ENCODE assay signal across 8 mouse cellular contexts in the genomic region with DNA sequence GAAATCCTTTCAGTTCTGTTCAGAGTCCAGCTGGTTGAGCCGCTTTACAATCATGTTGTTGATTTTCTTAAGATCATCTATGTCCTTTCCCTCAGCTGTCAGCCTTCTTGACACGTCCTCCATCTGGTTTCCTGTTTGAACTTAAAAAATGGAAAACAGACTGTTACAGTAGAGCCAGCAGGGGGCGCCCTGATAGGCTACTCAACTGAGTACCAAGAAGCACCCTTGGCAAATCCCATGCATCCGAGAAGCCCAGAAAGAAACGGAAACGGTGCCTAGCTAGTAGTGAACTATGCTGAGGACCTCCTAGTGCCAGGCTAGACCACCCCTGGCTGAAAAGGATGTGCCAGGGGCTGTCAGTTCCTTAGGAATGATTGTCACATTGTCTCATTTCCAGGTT. TPM values are rescaled to one million over a fixed set of nuclear protein-coding genes. Genes with fewer than 3 reads are reported as not detected.
A peak's percentile ranks its signal among the peaks of the same experiment; 100 is the strongest.
DNase-seq lines count a peak whose midpoint lies in the region; ATAC-seq and TF ChIP-seq lines count a peak whose summit lies in the region.
"Had no signal": no experiment of that assay in that cellular context is flagged by ENCODE, and none has a peak within 500 bp of the region (broad histone marks: within the 10 kb centered on the region; RNA-seq: fewer than 3 reads in every experiment).

No protein-coding gene starts in this region.

- TF ChIP-seq EP300 in CH12.LX (IDR thresholded peaks at IDR 0.05; ENCODE audit: low read length), result no peak

- H3K36me3 ChIP-seq in intestine, postnatal 0 days (ENCODE audit: control insufficient read depth, insufficient read depth), result no peaks in the 10 kb centered on the region
- no peaks in the 10 kb centered on the region for H3K36me3 ChIP-seq in intestine, embryonic 15.5 days
- H3K36me3 ChIP-seq in CH12.LX (replicated peaks in 1 of 2; ENCODE audit: control insufficient read depth in 1 of 2, insufficient read depth in 1 of 2, low read length in 1 of 2), result no peaks in the 10 kb centered on the region
- H3K36me3 ChIP-seq: limb, embryonic 15.5 days had no signal

- no peak overlapping the region for H3K27ac ChIP-seq in intestine, postnatal 0 days (ENCODE audit: low read depth, low read length)
- H3K27ac ChIP-seq in intestine, embryonic 15.5 days, result no peak overlapping the region
- H3K27ac ChIP-seq in CH12.LX (ENCODE audit: insufficient read depth, low read depth), result no peak overlapping the region
- H3K27ac ChIP-seq: limb, embryonic 15.5 days had no signal

- no peaks in the 10 kb centered on the region for H3K79me2 ChIP-seq in CH12.LX (replicated peaks; ENCODE audit: control insufficient read depth, extremely low read depth, insufficient read depth, poor library complexity, severe bottlenecking)

- no peak overlapping the region for H3K4me2 ChIP-seq in intestine, postnatal 0 days (replicated peaks; ENCODE audit: low read depth)
- no peak overlapping the region for H3K4me2 ChIP-seq in intestine, embryonic 15.5 days (replicated peaks)
- no peak overlapping the region; the same call in 1 of the 2 replicates for H3K4me2 ChIP-seq in CH12.LX (ENCODE audit: insufficient read depth, low read depth, poor library complexity, severe bottlenecking)
- H3K4me2 ChIP-seq: limb, embryonic 15.5 days had no signal

- no peaks in the 10 kb centered on the region for H3K4me1 ChIP-seq in intestine, postnatal 0 days (replicated peaks; ENCODE audit: control insufficient read depth, insufficient read depth, low read length)
- H3K4me1 ChIP-seq in intestine, embryonic 15.5 days (replicated peaks), result no peaks in the 10 kb centered on the region
- H3K4me1 ChIP-seq in CH12.LX (ENCODE audit: control insufficient read depth in 1 of 2, insufficient read depth in 2 of 2), result no peaks in the 10 kb centered on the region
- H3K4me1 ChIP-seq: limb, embryonic 15.5 days had no signal

- TF ChIP-seq CTCF in intestine, postnatal 0 days (IDR thresholded peaks at IDR 0.05; ENCODE audit: low read depth), result peak; percentile 64
- TF ChIP-seq CTCF in CH12.LX (conservative IDR thresholded peaks at IDR 0.05 in 1 of 2, IDR thresholded peaks at IDR 0.05 in 1 of 2; ENCODE audit: low read depth in 2 of 2, low read length in 2 of 2), result peak; percentile 49 to 77; a peak in 3 of 4 replicates

- no peaks in the 10 kb centered on the region for H3K27me3 ChIP-seq in intestine, postnatal 0 days (replicated peaks; ENCODE audit: control insufficient read depth, insufficient read depth, low read length)
- H3K27me3 ChIP-seq in intestine, embryonic 15.5 days (replicated peaks), result no peaks in the 10 kb centered on the region
- no peaks in the 10 kb centered on the region for H3K27me3 ChIP-seq in CH12.LX (replicated peaks)
- H3K27me3 ChIP-seq: limb, embryonic 15.5 days had no signal

- in situ Hi-C loops in CH12.LX (cut with MboI; ENCODE audit: low pct_ligation_motif_present, low pct_unique_long_range_greater_than_20kb, low sequenced_read_pairs), result loop anchor here (5.0 kb wide), 1 partner anchor 650 kb away; no protein-coding TSS in a partner anchor

- H3K4me3 ChIP-seq in intestine, postnatal 0 days (ENCODE audit: low read depth, low read length), result no peak overlapping the region
- H3K4me3 ChIP-seq in intestine, embryonic 15.5 days (replicated peaks), result no peak overlapping the region
- no peak overlapping the region for H3K4me3 ChIP-seq in CH12.LX (replicated peaks in 1 of 3; ENCODE audit: low read depth in 2 of 3, low read length in 2 of 3, poor library complexity in 1 of 3)
- H3K4me3 ChIP-seq: limb, embryonic 15.5 days had no signal

- no peaks in the 10 kb centered on the region for H3K9me3 ChIP-seq in intestine, postnatal 0 days (ENCODE audit: control insufficient read depth)
- H3K9me3 ChIP-seq in intestine, embryonic 15.5 days, result no peaks in the 10 kb centered on the region
- H3K9me3 ChIP-seq in CH12.LX (replicated peaks; ENCODE audit: low read length), result peaks cover 3% of the 10 kb centered on the region
- H3K9me3 ChIP-seq: limb, embryonic 15.5 days had no signal

- no peak for TF ChIP-seq POLR2A in CH12.LX (IDR thresholded peaks at IDR 0.05; ENCODE audit: low read depth, low read length)

- dilution Hi-C loops in CH12.LX (cut with MboI; ENCODE audit: extremely low pct_ligation_motif_present, extremely low pct_unique_long_range_greater_than_20kb, low sequenced_read_pairs), result no loop called here

- peak; percentile 41 for TF ChIP-seq RAD21 in CH12.LX (IDR thresholded peaks at IDR 0.05; ENCODE audit: low read depth, low read length)

- WGBS in intestine, postnatal 0 days, result 67% methylated on average over 6 of the region's 6 CpGs
- 68% methylated on average over 6 of the region's 6 CpGs for WGBS in intestine, embryonic 15.5 days

- H3K9ac ChIP-seq in intestine, postnatal 0 days (ENCODE audit: low read depth, low read length), result no peak overlapping the region
- no peak overlapping the region for H3K9ac ChIP-seq in intestine, embryonic 15.5 days
- H3K9ac ChIP-seq in CH12.LX (ENCODE audit: insufficient read depth, low read depth), result no peak overlapping the region
- H3K9ac ChIP-seq: limb, embryonic 15.5 days had no signal

- ATAC-seq in intestine, postnatal 0 days, result no peak
- no peak for ATAC-seq in intestine, embryonic 15.5 days
- ATAC-seq in activated CD4-positive, CD25-positive, alpha-beta regulatory T cell, adult 4 months, result peak; percentile 69

- peak; percentile 45 for DNase-seq in CH12.LX (ENCODE audit: extremely low read depth)
- peak; percentile 26 to 68 for DNase-seq in kidney, postnatal 36 days
- DNase-seq in thymus, postnatal 10 days (ENCODE audit: low spot score in 2 of 2), result peak; percentile 29 to 54
- DNase-seq in layer of hippocampus, postnatal 14 days (ENCODE audit: low spot score in 2 of 2), result no peak

TF ChIP-seq in CH12.LX, 34 proteins besides CTCF, POLR2A, EP300 and RAD21 (continues in another document):
- TF ChIP-seq UBTF (IDR thresholded peaks at IDR 0.05; ENCODE audit: low read depth, low read length) (no peak), MAZ (IDR thresholded peaks at IDR 0.05; ENCODE audit: low read depth, low read length) (0 out of 2 replicates have a peak, but pooled peaks have one; percentile 34), MYC (IDR thresholded peaks at IDR 0.05; ENCODE audit: low read depth, low read length) (no peak), KAT2A (IDR thresholded peaks at IDR 0.05; ENCODE audit: insufficient replicate concordance, low read length) (no peak), HCFC1 (IDR thresholded peaks at IDR 0.05; ENCODE audit: low read depth, low read length) (no peak), E2F4 (IDR thresholded peaks at IDR 0.05; ENCODE audit: insufficient replicate concordance, low read depth, low read length) (no peak), BHLHE40 (IDR thresholded peaks at IDR 0.05; ENCODE audit: low read depth, low read length) (no peak), GABPA (IDR thresholded peaks at IDR 0.05; ENCODE audit: insufficient replicate concordance, low read depth, low read length) (no peak), USF2 (conservative IDR thresholded peaks at IDR 0.05; ENCODE audit: low read depth, low read length) (no peak), PAX5 (IDR thresholded peaks at IDR 0.05; ENCODE audit: low read length) (no peak), IRF4 (IDR thresholded peaks at IDR 0.05; ENCODE audit: low read depth, low read length) (0 out of 2 replicates have a peak, but pooled peaks have one; percentile 14), CHD1 (IDR thresholded peaks at IDR 0.05; ENCODE audit: low read depth, low read length) (no peak), SIN3A (IDR thresholded peaks at IDR 0.05; ENCODE audit: low read length) (no peak), MXI1 (IDR thresholded peaks at IDR 0.05; ENCODE audit: low read depth, low read length) (no peak), ZMIZ1 (IDR thresholded peaks at IDR 0.05; ENCODE audit: low read depth, low read length) (no peak), NRF1 (IDR thresholded peaks at IDR 0.05; ENCODE audit: low read depth, low read length) (no peak), CHD2 (IDR thresholded peaks at IDR 0.05; ENCODE audit: low read length) (no peak), TBP (conservative IDR thresholded peaks at IDR 0.05; ENCODE audit: low read depth, low read length) (no peak), USF1 (IDR thresholded peaks at IDR 0.05; ENCODE audit: low read depth, low read length) (no peak), JUND (conservative IDR thresholded peaks at IDR 0.05; ENCODE audit: low read depth, low read length) (no peak), ELF1 (IDR thresholded peaks at IDR 0.05; ENCODE audit: low read depth, low read length) (0 out of 2 replicates have a peak, but pooled peaks have one; percentile 17), NELFE (IDR thresholded peaks at IDR 0.05; ENCODE audit: low read depth, low read length) (no peak), ZNF384 (IDR thresholded peaks at IDR 0.05; ENCODE audit: low read depth, low read length) (no peak), SMC3 (IDR thresholded peaks at IDR 0.05; ENCODE audit: low read depth, low read length) (peak; percentile 78), RCOR1 (conservative IDR thresholded peaks at IDR 0.05; ENCODE audit: low read depth, low read length) (no peak), ZKSCAN1 (IDR thresholded peaks at IDR 0.05; ENCODE audit: borderline replicate concordance, low read depth, low read length) (no peak), TCF12 (IDR thresholded peaks at IDR 0.05; ENCODE audit: low read depth, low read length) (peak; percentile 19; the same call in 1 of the 2 replicates), JUN (IDR thresholded peaks at IDR 0.05; ENCODE audit: insufficient read depth, low read depth, low read length) (no peak)

RNA-seq across cellular contexts. Expression of a gene that starts 22.2 kb away (rescaled TPM):
- polyA plus RNA-seq in intestine, postnatal 0 days (2015; fragmentation: Nextera tagmentation; extraction: Ambion mirVana), result not detected in 2 replicates
- polyA plus RNA-seq in intestine, embryonic 15.5 days (2015; fragmentation: Nextera tagmentation; extraction: Ambion mirVana), result not detected in 2 replicates
- total RNA-seq in CH12.LX (2012; rRNA removed), result not detected in 2 replicates
- not detected in 2 replicates for total RNA-seq in CH12.LX (2014; rRNA removed)
- not detected in 2 replicates for polyA plus RNA-seq in CH12.LX (2012; ENCODE audit: insufficient read length, low read depth)
- polyA plus RNA-seq in activated CD4-positive, CD25-positive, alpha-beta regulatory T cell, adult 4 months (2017; shearing (Covaris generic)), result under 1 TPM in 1 of 2 experiments, not detected in 1; 0.63 TPM
- total RNA-seq in layer of hippocampus, postnatal 14 days (2021), result under 1 TPM; 0.25 to 0.86 TPM

RNA-seq across cellular contexts. Expression of a gene that starts 43.1 kb away (rescaled TPM):
- 29.2 and 29.3 TPM in 2 replicates for polyA plus RNA-seq in intestine, postnatal 0 days (2015; fragmentation: Nextera tagmentation; extraction: Ambion mirVana)
- polyA plus RNA-seq in intestine, embryonic 15.5 days (2015; fragmentation: Nextera tagmentation; extraction: Ambion mirVana), result 43.7 and 46.1 TPM in 2 replicates
- total RNA-seq in CH12.LX (2012; rRNA removed), result 0.04 TPM in 1 of 2 replicates, not detected in the other
- total RNA-seq in CH12.LX (2014; rRNA removed), result not detected in 2 replicates
- polyA plus RNA-seq in CH12.LX (2012; ENCODE audit: insufficient read length, low read depth), result not detected in 2 replicates
- 1 to 10 TPM; 1.2 to 1.6 TPM for polyA plus RNA-seq in activated CD4-positive, CD25-positive, alpha-beta regulatory T cell, adult 4 months (2017; shearing (Covaris generic))
- total RNA-seq in layer of hippocampus, postnatal 14 days (2021), result 1 to 10 TPM; 1.3 to 1.4 TPM

Comparison
In these comparisons a context has a peak if more than half of its experiments do, and no peak if none do; other contexts are left out.
1. DNase-seq: peak in CH12.LX (single experiment), kidney, postnatal 36 days (2 of 2) and thymus, postnatal 10 days (2 of 2); none in layer of hippocampus, postnatal 14 days (0 of 2).
2. RNA of a gene that starts 43.1 kb away (polyA plus RNA-seq): 43.7 to 46.1 TPM in intestine, embryonic 15.5 days and 29.2 to 29.3 TPM in intestine, postnatal 0 days; 1.2 to 1.6 TPM in activated CD4-positive, CD25-positive, alpha-beta regulatory T cell, adult 4 months and not detected in CH12.LX; every median in the first group is over 10 times any median in the second.